ENCODE assay signal across 8 mouse cellular contexts in the genomic region with DNA sequence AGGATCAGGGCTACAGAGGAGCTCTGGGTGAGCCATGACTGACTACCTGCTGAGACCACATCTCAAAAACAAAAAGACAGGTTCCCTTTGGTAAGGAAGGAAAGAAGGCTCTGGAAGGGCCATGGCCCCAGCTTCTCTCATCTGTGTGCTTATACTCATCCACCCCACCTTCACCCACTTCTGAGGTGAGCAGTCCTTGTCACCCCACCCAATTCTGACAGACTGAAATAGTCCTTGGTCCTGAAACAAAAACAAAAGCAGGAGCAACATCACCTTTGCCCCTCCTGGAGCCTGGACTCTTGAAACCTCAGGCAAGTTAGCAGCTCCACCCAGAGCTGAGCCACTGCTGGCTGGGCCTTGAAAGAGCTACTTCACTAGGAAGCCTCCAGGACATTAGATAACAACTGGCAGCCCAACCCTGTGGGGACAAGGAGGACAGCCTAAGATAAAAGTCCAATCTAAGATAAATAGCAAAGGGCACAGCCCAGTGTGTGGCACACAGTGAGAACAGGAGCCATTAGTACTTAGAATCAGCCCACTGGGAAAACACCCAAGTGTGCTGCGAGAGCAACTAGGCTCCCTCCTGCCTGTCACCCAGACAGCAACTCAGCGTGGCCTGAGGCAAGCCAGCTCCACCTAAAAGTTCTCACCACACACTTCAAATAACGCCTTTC. TPM values are rescaled to one million over a fixed set of nuclear protein-coding genes. Genes with fewer than 3 reads are reported as not detected.
DNase-seq lines count a peak whose midpoint lies in the region; ATAC-seq and TF ChIP-seq lines count a peak whose summit lies in the region.

No protein-coding gene starts in this region.

- H3K27ac ChIP-seq in lung, embryonic 15.5 days: no peak overlapping the region
- H3K27ac ChIP-seq in thymus, adult 2 months (ENCODE audit: control insufficient read depth, insufficient read depth, low read length): no peak overlapping the region

- DNase-seq in lung, adult 2 months: no peak
- DNase-seq in brain, embryonic 14.5 days (ENCODE audit: low read depth): peak; percentile 11
- peak; percentile 71 to 84 for DNase-seq in kidney, adult 8-10 months
- DNase-seq in spleen, postnatal 4 days (ENCODE audit: low spot score in 2 of 2): peak; percentile 65 to 72
- no peak for DNase-seq in thymus, adult 2 months
- no peak for DNase-seq in urinary bladder, postnatal 14 days (ENCODE audit: low spot score)

- no peak overlapping the region for H3K4me2 ChIP-seq in lung, embryonic 15.5 days

- no peaks in the 10 kb centered on the region for H3K4me1 ChIP-seq in lung, embryonic 15.5 days
- peaks cover 8% of the 10 kb centered on the region for H3K4me1 ChIP-seq in lung, adult 2 months (ENCODE audit: control insufficient read depth, insufficient read depth, low read length)
- no peaks in the 10 kb centered on the region for H3K4me1 ChIP-seq in thymus, adult 2 months (replicated peaks; ENCODE audit: control insufficient read depth, insufficient read depth, low read length)

- no peak overlapping the region for H3K4me3 ChIP-seq in lung, embryonic 15.5 days
- no peak overlapping the region for H3K4me3 ChIP-seq in lung, adult 2 months (replicated peaks; ENCODE audit: extremely low read depth, low read depth, low read length)
- H3K4me3 ChIP-seq in thymus, adult 2 months (ENCODE audit: control insufficient read depth, insufficient read depth, low read length): no peak overlapping the region

- H3K27me3 ChIP-seq in lung, embryonic 15.5 days: no peaks in the 10 kb centered on the region
- no peaks in the 10 kb centered on the region for H3K27me3 ChIP-seq in thymus, adult 2 months (ENCODE audit: control insufficient read depth, insufficient read depth, low read length)

- H3K9ac ChIP-seq in lung, embryonic 15.5 days: no peak overlapping the region

- no peak for TF ChIP-seq CTCF in lung, adult 2 months (IDR thresholded peaks at IDR 0.05; ENCODE audit: insufficient read depth, low read length)
- no peak for TF ChIP-seq CTCF in brain, embryonic 14.5 days (IDR thresholded peaks at IDR 0.05; ENCODE audit: borderline replicate concordance, extremely low read depth, insufficient read depth, insufficient read length)
- no peak for TF ChIP-seq CTCF in thymus, adult 2 months (IDR thresholded peaks at IDR 0.05; ENCODE audit: borderline replicate concordance, control insufficient read depth, extremely low read depth, insufficient read depth, low read length, poor library complexity)

- no peaks in the 10 kb centered on the region for H3K9me3 ChIP-seq in lung, embryonic 15.5 days

- 27% methylated on average over 3 of the region's 3 CpGs for WGBS in lung, embryonic 15.5 days
- WGBS in lung, adult 2 months: 36% methylated on average over 3 of the region's 3 CpGs
- WGBS in thymus, adult 2 months: 82% methylated on average over 3 of the region's 3 CpGs

- no peak for TF ChIP-seq POLR2A in lung, adult 2 months (IDR thresholded peaks at IDR 0.05; ENCODE audit: borderline replicate concordance, extremely low read depth, low read depth, low read length)
- TF ChIP-seq POLR2A in brain, embryonic 14.5 days (IDR thresholded peaks at IDR 0.05; ENCODE audit: borderline replicate concordance, extremely low read depth, insufficient read depth, insufficient read length, poor library complexity, severe bottlenecking): no peak
- TF ChIP-seq POLR2A in thymus, adult 2 months (IDR thresholded peaks at IDR 0.05; ENCODE audit: control insufficient read depth, extremely low read depth, insufficient read depth, low read length, poor library complexity): no peak

- H3K36me3 ChIP-seq in lung, embryonic 15.5 days: peaks cover 26% of the 10 kb centered on the region
- peaks cover 21% of the 10 kb centered on the region for H3K36me3 ChIP-seq in thymus, adult 2 months (ENCODE audit: control insufficient read depth, insufficient read depth, low read length)

- ATAC-seq in lung, embryonic 15.5 days (ENCODE audit: borderline replicate concordance, extremely low read depth, low FRiP score, low TSS enrichment): peak; percentile 39; the same call in 1 of the 2 replicates
- no peak for ATAC-seq in CD4-positive, CD25-positive, alpha-beta regulatory T cell, adult 4 months

RNA-seq across cellular contexts. Expression of gene Zfyve1, which starts 18.0 kb away (rescaled TPM):
- polyA plus RNA-seq in lung, embryonic 15.5 days (2015; fragmentation: Nextera tagmentation; extraction: Ambion mirVana): 16.9 and 19.0 TPM in 2 replicates
- polyA plus RNA-seq in lung, adult 2 months (2012; rRNA removed): 30.1 and 39.1 TPM in 2 replicates
- 49.4 and 54.1 TPM in 2 replicates for polyA plus RNA-seq in brain, embryonic 14.5 days (2012; rRNA removed)
- polyA plus RNA-seq in thymus, adult 2 months (2012; rRNA removed): 43.4 and 50.2 TPM in 2 replicates
- polyA plus RNA-seq in CD4-positive, CD25-positive, alpha-beta regulatory T cell, adult 4 months (2017; shearing (Covaris generic)): 10 to 100 TPM; 10.5 to 19.8 TPM

RNA-seq across cellular contexts. Expression of gene Rbm25, which starts 52.0 kb away (rescaled TPM):
- 227 and 250 TPM in 2 replicates for polyA plus RNA-seq in lung, embryonic 15.5 days (2015; fragmentation: Nextera tagmentation; extraction: Ambion mirVana)
- 22.3 and 32.3 TPM in 2 replicates for polyA plus RNA-seq in lung, adult 2 months (2012; rRNA removed)
- polyA plus RNA-seq in brain, embryonic 14.5 days (2012; rRNA removed): 133 and 166 TPM in 2 replicates
- polyA plus RNA-seq in thymus, adult 2 months (2012; rRNA removed): 45.1 and 49.2 TPM in 2 replicates
- 100 to 1,000 TPM; 420 to 458 TPM for polyA plus RNA-seq in CD4-positive, CD25-positive, alpha-beta regulatory T cell, adult 4 months (2017; shearing (Covaris generic))

RNA-seq across cellular contexts. Expression of gene Dcaf4, which starts 58.8 kb away (rescaled TPM):
- 21.9 and 24.0 TPM in 2 replicates for polyA plus RNA-seq in lung, embryonic 15.5 days (2015; fragmentation: Nextera tagmentation; extraction: Ambion mirVana)
- polyA plus RNA-seq in lung, adult 2 months (2012; rRNA removed): 10.1 and 19.5 TPM in 2 replicates
- polyA plus RNA-seq in brain, embryonic 14.5 days (2012; rRNA removed): 51.2 and 57.4 TPM in 2 replicates
- 33.7 and 36.6 TPM in 2 replicates for polyA plus RNA-seq in thymus, adult 2 months (2012; rRNA removed)
- 10 to 100 TPM; 22.4 to 37.4 TPM for polyA plus RNA-seq in CD4-positive, CD25-positive, alpha-beta regulatory T cell, adult 4 months (2017; shearing (Covaris generic))

Comparison
In these comparisons a context has a peak if more than half of its experiments do, and no peak if none do; other contexts are left out.
1. DNase-seq: peak in brain, embryonic 14.5 days (single experiment), kidney, adult 8-10 months (2 of 2) and spleen, postnatal 4 days (2 of 2); none in lung, adult 2 months (single experiment), thymus, adult 2 months (single experiment) and urinary bladder, postnatal 14 days (single experiment).